25 mouse cellular contexts compared by ENCODE assay signal in genomic region chr9:122585228-122585627, GRCm38 (mm10).
DNase-seq lines count a peak whose midpoint lies in the region; ATAC-seq and TF ChIP-seq lines count a peak whose summit lies in the region.
"Had no signal": no experiment of that assay in that cellular context is flagged by ENCODE, and none has a peak within 500 bp of the region (broad histone marks: within the 10 kb centered on the region; RNA-seq: fewer than 3 reads in every experiment).

No protein-coding gene starts in this region.

- intact Hi-C loops in left cerebral cortex, adult 2 months (cut with DNase I) = no loop called here
- intact Hi-C loops in left cerebral cortex, postnatal 4 days (cut with DNase I) = no loop called here

- H3K9me3 ChIP-seq in embryonic facial prominence, embryonic 13.5 days = no peaks in the 10 kb centered on the region
- H3K9me3 ChIP-seq in embryonic facial prominence, embryonic 10.5 days = no peaks in the 10 kb centered on the region
- H3K9me3 ChIP-seq in hindbrain, embryonic 16.5 days (ENCODE audit: control insufficient read depth, low read length) = no peaks in the 10 kb centered on the region
- no peaks in the 10 kb centered on the region for H3K9me3 ChIP-seq in hindbrain, embryonic 11.5 days (ENCODE audit: control insufficient read depth, low read length)
- H3K9me3 ChIP-seq: embryonic facial prominence, embryonic 15.5 days; heart, embryonic 13.5 days; hindbrain, embryonic 12.5 days; intestine, embryonic 15.5 days had no signal

- no peak overlapping the region for H3K4me3 ChIP-seq in embryonic facial prominence, embryonic 13.5 days
- H3K4me3 ChIP-seq in embryonic facial prominence, embryonic 10.5 days = no peak overlapping the region
- no peak overlapping the region for H3K4me3 ChIP-seq in hindbrain, embryonic 16.5 days (ENCODE audit: low read length)
- no peak overlapping the region for H3K4me3 ChIP-seq in hindbrain, embryonic 11.5 days (ENCODE audit: low read depth, low read length)
- no peak overlapping the region for H3K4me3 ChIP-seq in left cerebral cortex, adult 2 months
- H3K4me3 ChIP-seq: embryonic facial prominence, embryonic 15.5 days; heart, embryonic 13.5 days; hindbrain, embryonic 12.5 days; intestine, embryonic 15.5 days had no signal

- no peak for DNase-seq in embryonic facial prominence, embryonic 10.5 days (ENCODE audit: low spot score)
- no peak for DNase-seq in hindbrain, embryonic 11.5 days (ENCODE audit: low spot score)
- DNase-seq in left cerebral cortex, adult 2 months (ENCODE audit: extremely low spot score in 1 of 2, low spot score in 2 of 2) = no peak
- DNase-seq in left cerebral cortex, postnatal 4 days = no peak
- DNase-seq in brain, adult 2 months (ENCODE audit: low read depth, low spot score) = peak; percentile 74
- no peak for DNase-seq in heart, adult 8-10 months (ENCODE audit: low spot score)
- DNase-seq: adrenal gland, adult 8-10 months; adrenal gland, postnatal 25 days; cerebellum, adult 18-20 months; cerebellum, adult 9-10 months; cerebellum, postnatal 14 days; forebrain, postnatal 0 days; gastrocnemius, postnatal 10 days; gastrocnemius, postnatal 36 days; heart, postnatal 14 days; heart, postnatal 4 days; kidney, adult 11 months had no signal

- no peak overlapping the region for H3K27ac ChIP-seq in embryonic facial prominence, embryonic 13.5 days
- H3K27ac ChIP-seq in embryonic facial prominence, embryonic 10.5 days (replicated peaks) = no peak overlapping the region
- H3K27ac ChIP-seq in hindbrain, embryonic 16.5 days (ENCODE audit: low read depth, low read length) = no peak overlapping the region
- H3K27ac ChIP-seq in hindbrain, embryonic 11.5 days (ENCODE audit: low read depth, low read length) = no peak overlapping the region
- H3K27ac ChIP-seq in left cerebral cortex, adult 2 months = peak overlapping the region; percentile 74
- H3K27ac ChIP-seq: embryonic facial prominence, embryonic 15.5 days; heart, embryonic 13.5 days; hindbrain, embryonic 12.5 days; intestine, embryonic 15.5 days had no signal

- H3K27me3 ChIP-seq in embryonic facial prominence, embryonic 13.5 days = no peaks in the 10 kb centered on the region
- peaks cover 13% of the 10 kb centered on the region; the same call in 1 of the 2 replicates for H3K27me3 ChIP-seq in embryonic facial prominence, embryonic 10.5 days (replicated peaks; ENCODE audit: low read depth, poor library complexity, severe bottlenecking)
- H3K27me3 ChIP-seq in hindbrain, embryonic 16.5 days (replicated peaks; ENCODE audit: control insufficient read depth, insufficient read depth, low read length) = no peaks in the 10 kb centered on the region
- no peaks in the 10 kb centered on the region for H3K27me3 ChIP-seq in hindbrain, embryonic 11.5 days (ENCODE audit: control insufficient read depth, insufficient read depth, low read length)
- H3K27me3 ChIP-seq: embryonic facial prominence, embryonic 15.5 days; intestine, embryonic 15.5 days had no signal

- H3K9ac ChIP-seq in embryonic facial prominence, embryonic 13.5 days = 0 out of 2 replicates have a peak overlapping the region, but pooled peaks have one; percentile 36
- H3K9ac ChIP-seq in hindbrain, embryonic 16.5 days (ENCODE audit: low read depth, low read length) = no peak overlapping the region
- no peak overlapping the region for H3K9ac ChIP-seq in hindbrain, embryonic 11.5 days (ENCODE audit: low read depth, low read length)
- H3K9ac ChIP-seq: embryonic facial prominence, embryonic 15.5 days; forebrain, postnatal 0 days; heart, embryonic 13.5 days; hindbrain, embryonic 12.5 days; intestine, embryonic 15.5 days had no signal

- no peak for TF ChIP-seq CTCF in left cerebral cortex, adult 2 months (IDR thresholded peaks at IDR 0.05)

- 33% methylated on average over 8 of the region's 8 CpGs for WGBS in embryonic facial prominence, embryonic 13.5 days
- 50% methylated on average over 8 of the region's 8 CpGs for WGBS in embryonic facial prominence, embryonic 10.5 days
- WGBS in hindbrain, embryonic 16.5 days = 60% methylated on average over 8 of the region's 8 CpGs
- 72% methylated on average over 8 of the region's 8 CpGs for WGBS in hindbrain, embryonic 11.5 days

- H3K36me3 ChIP-seq in embryonic facial prominence, embryonic 13.5 days = no peaks in the 10 kb centered on the region
- H3K36me3 ChIP-seq in embryonic facial prominence, embryonic 10.5 days (replicated peaks) = no peaks in the 10 kb centered on the region
- H3K36me3 ChIP-seq in hindbrain, embryonic 16.5 days (ENCODE audit: control insufficient read depth, insufficient read depth, low read length) = no peaks in the 10 kb centered on the region
- no peaks in the 10 kb centered on the region for H3K36me3 ChIP-seq in hindbrain, embryonic 11.5 days (ENCODE audit: control insufficient read depth, insufficient read depth, low read length)
- H3K36me3 ChIP-seq: embryonic facial prominence, embryonic 15.5 days; heart, embryonic 13.5 days; hindbrain, embryonic 12.5 days; intestine, embryonic 15.5 days had no signal

- 0 out of 2 replicates have a peak, but pooled peaks cover 7% of the 10 kb centered on the region for H3K4me1 ChIP-seq in embryonic facial prominence, embryonic 13.5 days
- no peaks in the 10 kb centered on the region; the same call in 1 of the 2 replicates for H3K4me1 ChIP-seq in embryonic facial prominence, embryonic 10.5 days
- H3K4me1 ChIP-seq in hindbrain, embryonic 16.5 days (ENCODE audit: control insufficient read depth, insufficient read depth, low read depth, low read length) = no peaks in the 10 kb centered on the region
- no peaks in the 10 kb centered on the region for H3K4me1 ChIP-seq in hindbrain, embryonic 11.5 days (replicated peaks; ENCODE audit: control insufficient read depth, insufficient read depth, low read length)
- H3K4me1 ChIP-seq: embryonic facial prominence, embryonic 15.5 days; heart, embryonic 13.5 days; hindbrain, embryonic 12.5 days; intestine, embryonic 15.5 days had no signal

- no peak overlapping the region for H3K4me2 ChIP-seq in embryonic facial prominence, embryonic 13.5 days
- no peak overlapping the region for H3K4me2 ChIP-seq in hindbrain, embryonic 16.5 days (ENCODE audit: low read length)
- H3K4me2 ChIP-seq in hindbrain, embryonic 11.5 days (replicated peaks; ENCODE audit: low read depth, low read length) = no peak overlapping the region
- H3K4me2 ChIP-seq: embryonic facial prominence, embryonic 15.5 days; heart, embryonic 13.5 days; hindbrain, embryonic 12.5 days; intestine, embryonic 15.5 days had no signal

- no peak for ATAC-seq in embryonic facial prominence, embryonic 13.5 days (ENCODE audit: insufficient number of reproducible peaks, insufficient read depth, low FRiP score, low TSS enrichment, low read depth)
- ATAC-seq in hindbrain, embryonic 16.5 days = 0 out of 2 replicates have a peak, but pooled peaks have one; percentile 22
- no peak for ATAC-seq in hindbrain, embryonic 11.5 days (ENCODE audit: low FRiP score)
- ATAC-seq: activated CD4-positive, CD25-positive, alpha-beta regulatory T cell, adult 4 months; forebrain, embryonic 14.5 days; forebrain, postnatal 0 days; intestine, embryonic 15.5 days had no signal
